Mouse (Mus musculus) gastrocnemius, adult 18-20 months (tissue): ENCODE measurements around the gene Brat1. TPM values are rescaled to one million over a fixed set of nuclear protein-coding genes. Genes with fewer than 3 reads are reported as not detected.

Experiments
- DNase-seq: peaks from one replicate; pipeline ENCODE4 v3.0.0; 2021; ENCODE audit warnings: low spot score
- total RNA-seq, 2 experiments: library from RNA; stranded (reverse); gene quantifications; 2 replicates each; pipeline ENCODE4 v1.2.3; 2021

Brat1 gene
- total RNA-seq, 2 experiments from 2014 or later = 4.5 to 5.3 TPM

GRCm38 (mm10) chr5:140701661-140702060, 3.1 kb upstream of the Brat1 start:
- DNase-seq = no peak

- DNase-seq = peak; percentile 91
These were observed 2.7 kb upstream of the Brat1 start, which contains the start of gene Iqce for GRCm38 (mm10) chr5:140702103-140702513. TSS of gene Iqce (minus strand) at chr5:140702378.

GRCm38 (mm10) chr5:140702618-140703175, 2.1 kb upstream of the Brat1 start:
- DNase-seq = no peak

- no peak for DNase-seq
These were observed 1.1 kb upstream of the Brat1 start for GRCm38 (mm10) chr5:140703480-140704377.

GRCm38 (mm10) chr5:140705501-140706171, 825 bp downstream of the Brat1 start:
- no peak for DNase-seq

- no peak for DNase-seq
These were observed 5.5 kb downstream of the Brat1 start for GRCm38 (mm10) chr5:140710315-140710714.

- no peak for DNase-seq
These were observed 6.2 kb downstream of the Brat1 start for GRCm38 (mm10) chr5:140711040-140711439.

- no peak for DNase-seq
These were observed 16.0 kb downstream of the Brat1 start for GRCm38 (mm10) chr5:140720773-140721172.

- no peak for DNase-seq
These were observed 17.3 kb downstream of the Brat1 start for GRCm38 (mm10) chr5:140722121-140722520.

GRCm38 (mm10) chr5:140723822-140724221, 19.0 kb downstream of the Brat1 start, which contains the start of gene Amz1:
TSS of gene Amz1 (plus strand) at chr5:140724127.
- DNase-seq = no peak

- DNase-seq = no peak
These were observed 21.4 kb downstream of the Brat1 start for GRCm38 (mm10) chr5:140726062-140726839.

GRCm38 (mm10) chr5:140726946-140727740, 22.3 kb downstream of the Brat1 start:
- DNase-seq = no peak

GRCm38 (mm10) chr5:140731040-140731797, 26.4 kb downstream of the Brat1 start:
- DNase-seq = no peak

- DNase-seq = no peak
These were observed 27.4 kb downstream of the Brat1 start for GRCm38 (mm10) chr5:140732195-140732594.

- no peak for DNase-seq
These were observed 28.5 kb downstream of the Brat1 start for GRCm38 (mm10) chr5:140733336-140733735.

GRCm38 (mm10) chr5:140735297-140735696, 30.5 kb downstream of the Brat1 start:
- no peak for DNase-seq

GRCm38 (mm10) chr5:140736166-140736565, 31.4 kb downstream of the Brat1 start:
- no peak for DNase-seq

GRCm38 (mm10) chr5:140739813-140740212, 35.0 kb downstream of the Brat1 start:
- DNase-seq = no peak

- no peak for DNase-seq
These were observed 36.2 kb downstream of the Brat1 start for GRCm38 (mm10) chr5:140741040-140741439.

- no peak for DNase-seq
These were observed 37.1 kb downstream of the Brat1 start for GRCm38 (mm10) chr5:140741877-140742276.
